Mouse (Mus musculus): ENCODE results near the gene Cpeb1. TPM values are rescaled to one million over a fixed set of nuclear protein-coding genes. Genes with fewer than 3 reads are reported as not detected.

Cpeb1 gene
- polyA plus RNA-seq, 1 experiment: not detected

GRCm38 (mm10) chr7:81476833-81477232, 21.6 kb upstream of the Cpeb1 start:
- Histone ChIP-seq H3K9me3 (no peaks in the 10 kb centered on the region), H3K4me1 (no peaks in the 10 kb centered on the region; the same call in 1 of the 2 replicates), H3K4me3 (replicated peaks) (no peak overlapping the region), H3K36me3 (replicated peaks; ENCODE audit: low read length) (no peaks in the 10 kb centered on the region), H3K27me3 (replicated peaks) (peaks cover 36% of the 10 kb centered on the region)
- TF ChIP-seq GATA1 (IDR thresholded peaks at IDR 0.05; ENCODE audit: borderline replicate concordance, low read length) (no peak), FLI1 (IDR thresholded peaks at IDR 0.05; ENCODE audit: low read length) (no peak)

GRCm38 (mm10) chr7:81475221-81475620, 20.0 kb upstream of the Cpeb1 start:
- Histone ChIP-seq H3K27me3 (replicated peaks) (peaks cover 34% of the 10 kb centered on the region), H3K4me1 (no peaks in the 10 kb centered on the region; the same call in 1 of the 2 replicates), H3K4me3 (replicated peaks) (no peak overlapping the region), H3K36me3 (replicated peaks; ENCODE audit: low read length) (no peaks in the 10 kb centered on the region), H3K9me3 (no peaks in the 10 kb centered on the region)
- TF ChIP-seq GATA1 (IDR thresholded peaks at IDR 0.05; ENCODE audit: borderline replicate concordance, low read length): no peak
- no peak for TF ChIP-seq FLI1 (IDR thresholded peaks at IDR 0.05; ENCODE audit: low read length)

- no peaks in the 10 kb centered on the region for H3K4me1 ChIP-seq
- H3K4me3 ChIP-seq (replicated peaks): no peak overlapping the region
- H3K36me3 ChIP-seq (replicated peaks; ENCODE audit: low read length): no peaks in the 10 kb centered on the region
- H3K27me3 ChIP-seq (replicated peaks): peaks cover 36% of the 10 kb centered on the region
- TF ChIP-seq GATA1 (IDR thresholded peaks at IDR 0.05; ENCODE audit: borderline replicate concordance, low read length) (no peak), FLI1 (IDR thresholded peaks at IDR 0.05; ENCODE audit: low read length) (no peak)
- H3K9me3 ChIP-seq: no peaks in the 10 kb centered on the region
These were observed 9.7 kb upstream of the Cpeb1 start for GRCm38 (mm10) chr7:81464906-81465450.

GRCm38 (mm10) chr7:81464116-81464515, 8.9 kb upstream of the Cpeb1 start:
- H3K9me3 ChIP-seq: no peaks in the 10 kb centered on the region
- peaks cover 42% of the 10 kb centered on the region for H3K27me3 ChIP-seq (replicated peaks)
- no peaks in the 10 kb centered on the region for H3K4me1 ChIP-seq
- no peak for TF ChIP-seq GATA1 (IDR thresholded peaks at IDR 0.05; ENCODE audit: borderline replicate concordance, low read length)
- TF ChIP-seq FLI1 (IDR thresholded peaks at IDR 0.05; ENCODE audit: low read length): no peak
- no peak overlapping the region for H3K4me3 ChIP-seq (replicated peaks)
- no peaks in the 10 kb centered on the region for H3K36me3 ChIP-seq (replicated peaks; ENCODE audit: low read length)

- peaks cover 53% of the 10 kb centered on the region for H3K27me3 ChIP-seq (replicated peaks)
- no peak overlapping the region for H3K4me3 ChIP-seq (replicated peaks)
- TF ChIP-seq GATA1 (IDR thresholded peaks at IDR 0.05; ENCODE audit: borderline replicate concordance, low read length) (no peak), FLI1 (IDR thresholded peaks at IDR 0.05; ENCODE audit: low read length) (no peak)
- H3K9me3 ChIP-seq: no peaks in the 10 kb centered on the region
- H3K4me1 ChIP-seq: no peaks in the 10 kb centered on the region
- H3K36me3 ChIP-seq (replicated peaks; ENCODE audit: low read length): no peaks in the 10 kb centered on the region
These were observed 7.5 kb upstream of the Cpeb1 start for GRCm38 (mm10) chr7:81462815-81463214.

- TF ChIP-seq FLI1 (IDR thresholded peaks at IDR 0.05; ENCODE audit: low read length): no peak
- TF ChIP-seq GATA1 (IDR thresholded peaks at IDR 0.05; ENCODE audit: borderline replicate concordance, low read length): no peak
- Histone ChIP-seq H3K36me3 (replicated peaks; ENCODE audit: low read length) (no peaks in the 10 kb centered on the region), H3K27me3 (replicated peaks) (peaks cover 86% of the 10 kb centered on the region), H3K4me3 (replicated peaks) (peak overlapping the region; percentile 88), H3K4me1 (peaks cover 26% of the 10 kb centered on the region), H3K9me3 (peaks cover 11% of the 10 kb centered on the region)
These were observed 780 bp downstream of the Cpeb1 start for GRCm38 (mm10) chr7:81454331-81455039.

- Histone ChIP-seq H3K4me3 (replicated peaks) (peak overlapping the region; percentile 88), H3K4me1 (peaks cover 26% of the 10 kb centered on the region), H3K36me3 (replicated peaks; ENCODE audit: low read length) (no peaks in the 10 kb centered on the region), H3K27me3 (replicated peaks) (peaks cover 79% of the 10 kb centered on the region), H3K9me3 (peaks cover 11% of the 10 kb centered on the region)
- TF ChIP-seq GATA1 (IDR thresholded peaks at IDR 0.05; ENCODE audit: borderline replicate concordance, low read length) (no peak), FLI1 (IDR thresholded peaks at IDR 0.05; ENCODE audit: low read length) (no peak)
These were observed 1.6 kb downstream of the Cpeb1 start for GRCm38 (mm10) chr7:81453443-81454274.

- peaks cover 26% of the 10 kb centered on the region for H3K4me1 ChIP-seq
- H3K9me3 ChIP-seq: peaks cover 11% of the 10 kb centered on the region
- H3K27me3 ChIP-seq (replicated peaks): peaks cover 75% of the 10 kb centered on the region
- H3K36me3 ChIP-seq (replicated peaks; ENCODE audit: low read length): no peaks in the 10 kb centered on the region
- H3K4me3 ChIP-seq (replicated peaks): peak overlapping the region; percentile 88
- TF ChIP-seq GATA1 (IDR thresholded peaks at IDR 0.05; ENCODE audit: borderline replicate concordance, low read length) (no peak), FLI1 (IDR thresholded peaks at IDR 0.05; ENCODE audit: low read length) (no peak)
These were observed 2.3 kb downstream of the Cpeb1 start for GRCm38 (mm10) chr7:81452971-81453441.

GRCm38 (mm10) chr7:81398957-81399356, 56.3 kb downstream of the Cpeb1 start:
- TF ChIP-seq FLI1 (IDR thresholded peaks at IDR 0.05; ENCODE audit: low read length) (no peak), GATA1 (IDR thresholded peaks at IDR 0.05; ENCODE audit: borderline replicate concordance, low read length) (no peak)
- Histone ChIP-seq H3K36me3 (replicated peaks; ENCODE audit: low read length) (no peaks in the 10 kb centered on the region), H3K4me3 (replicated peaks) (no peak overlapping the region), H3K4me1 (no peaks in the 10 kb centered on the region), H3K9me3 (no peaks in the 10 kb centered on the region), H3K27me3 (replicated peaks) (peaks cover 5% of the 10 kb centered on the region)

All from megakaryocyte, embryonic 14.5 days (primary cell).